Mouse (Mus musculus) macrophage (primary cell): Measurements from ENCODE around the gene Reck. TPM values are rescaled to one million over a fixed set of nuclear protein-coding genes. Genes with fewer than 3 reads are reported as not detected.

Experiments used
- H3K27ac ChIP-seq: fragments of 350-480 bp; formaldehyde crosslinking; 2 replicates; pipeline ENCODE4 v1.9.0; 2021
- H3K36me3 ChIP-seq: fragments of 350-480 bp; formaldehyde crosslinking; 2 replicates; pipeline ENCODE4 v1.9.0; 2021; ENCODE audit errors: inconsistent target
- H3K4me3 ChIP-seq: fragments of 350-480 bp; formaldehyde crosslinking; 2 replicates; pipeline ENCODE4 v1.9.0; 2021; ENCODE audit errors: inconsistent target
- H3K79me2 ChIP-seq: fragments of 350-480 bp; formaldehyde crosslinking; 2 replicates; pipeline ENCODE4 v1.9.0; 2021; ENCODE audit errors: inconsistent target
- WGBS: methylation state at CpG from one replicate; pipeline ENCODE4 v1.1.7; 2026; ENCODE audit warnings: inconsistent platforms; ENCODE audit not compliant: missing documents; 5-methylcytosine and 5-hydroxymethylcytosine counted together
- polyA plus RNA-seq: library from polyadenylated mRNA; stranded (reverse); fragments of 250-400 nt; gene quantifications from 3 replicates; pipeline ENCODE4 v1.2.4, GENCODE M21; 2018; ENCODE audit warnings: inconsistent platforms

The Reck gene
- polyA plus RNA-seq, 1 experiment from 2014 or later, result 0.34 TPM

DNA sequence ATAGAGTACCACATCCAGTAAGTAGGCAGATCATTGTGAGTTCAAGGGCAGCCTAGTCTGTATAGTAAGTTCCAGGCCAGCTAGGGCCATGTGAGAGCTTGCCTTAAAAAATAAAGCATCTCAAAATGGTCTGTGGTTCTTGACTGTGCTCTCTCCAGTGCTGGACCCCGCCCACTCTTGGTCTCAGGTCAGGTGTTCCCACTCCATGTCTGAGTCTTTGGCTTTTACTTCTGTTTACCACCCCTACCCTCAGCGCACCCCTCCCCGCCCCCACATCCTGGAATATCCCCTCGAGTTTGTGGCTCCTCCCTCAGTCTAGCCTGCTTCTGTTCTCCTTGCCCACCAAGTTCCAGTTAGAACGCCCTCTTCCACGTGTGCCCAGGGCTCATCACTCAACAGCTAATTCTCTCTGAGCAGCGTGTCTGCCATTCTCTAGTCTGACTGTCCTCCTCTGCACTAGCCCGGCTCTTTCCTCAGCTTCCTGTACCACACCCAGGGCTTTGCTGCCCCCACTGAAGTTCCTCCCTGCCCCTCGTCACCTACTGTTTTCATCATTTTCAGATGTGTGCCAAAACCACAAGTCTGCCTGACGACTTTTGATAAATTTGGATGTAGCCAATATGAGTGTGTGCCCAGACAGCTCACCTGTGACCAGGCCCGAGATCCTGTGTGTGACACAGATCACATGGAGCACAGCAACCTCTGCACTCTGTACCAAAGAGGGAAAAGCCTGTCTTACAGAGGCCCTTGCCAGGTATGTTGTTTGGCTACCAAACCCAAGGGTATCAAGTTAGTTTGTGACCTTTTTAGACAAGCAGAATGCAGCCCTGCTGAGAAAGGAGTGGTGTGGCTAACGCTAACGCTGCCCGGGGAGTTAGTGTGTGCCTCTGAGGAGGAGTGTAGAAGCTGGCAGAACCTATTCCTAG is 61.7 kb downstream of the Reck start:
- 24% methylated on average over 12 of the region's 14 CpGs for WGBS
- Histone ChIP-seq H3K79me2 (no peaks in the 10 kb centered on the region), H3K27ac (no peak overlapping the region), H3K36me3 (no peaks in the 10 kb centered on the region), H3K4me3 (no peak overlapping the region)

DNA sequence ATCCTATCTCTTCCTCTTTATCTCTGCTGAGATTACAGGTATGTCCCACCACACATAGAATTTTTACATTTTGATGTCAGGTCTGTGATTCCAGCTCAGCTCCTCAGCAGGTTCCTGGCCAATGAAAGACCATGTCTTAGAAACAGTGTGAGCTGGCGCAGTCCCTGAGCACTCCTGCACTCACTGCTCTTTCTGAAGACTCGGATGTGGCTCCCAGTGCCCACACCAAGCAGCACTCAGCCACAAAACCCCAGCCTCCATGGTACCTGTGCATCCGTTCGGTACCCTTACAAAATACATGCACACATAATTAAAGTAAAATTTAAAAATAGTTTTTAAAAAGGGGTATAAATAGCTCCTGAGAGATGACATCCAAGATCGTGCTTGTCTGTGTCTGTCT is 66.0 kb downstream of the Reck start:
- WGBS, result 86% methylated on average over 5 of the region's 5 CpGs
- no peak overlapping the region for H3K4me3 ChIP-seq
- H3K79me2 ChIP-seq, result no peaks in the 10 kb centered on the region
- H3K27ac ChIP-seq, result no peak overlapping the region
- H3K36me3 ChIP-seq, result no peaks in the 10 kb centered on the region

DNA sequence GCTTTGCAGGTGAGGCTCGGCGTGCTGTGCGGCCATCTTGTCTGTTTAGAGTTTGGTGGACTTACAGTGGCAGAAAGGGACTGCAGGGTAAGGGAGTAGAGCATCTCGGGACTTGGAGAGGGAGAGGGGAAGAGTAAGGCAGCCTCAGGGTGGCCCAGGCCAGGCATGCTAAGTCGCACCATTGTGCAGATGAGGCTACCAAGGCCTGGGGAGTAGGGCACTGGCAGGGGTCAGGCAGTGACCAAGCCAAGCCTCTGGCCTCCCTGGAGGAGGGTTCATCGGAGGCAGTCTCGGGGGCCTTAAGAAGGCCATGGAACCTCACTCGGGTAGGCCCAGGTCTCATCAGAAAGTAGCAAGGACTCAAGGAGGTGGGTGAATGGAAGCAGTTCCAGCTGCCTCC is 67.1 kb downstream of the Reck start:
- Histone ChIP-seq H3K4me3 (no peak overlapping the region), H3K79me2 (no peaks in the 10 kb centered on the region), H3K36me3 (no peaks in the 10 kb centered on the region), H3K27ac (no peak overlapping the region)
- 94% methylated on average over 8 of the region's 8 CpGs for WGBS

DNA sequence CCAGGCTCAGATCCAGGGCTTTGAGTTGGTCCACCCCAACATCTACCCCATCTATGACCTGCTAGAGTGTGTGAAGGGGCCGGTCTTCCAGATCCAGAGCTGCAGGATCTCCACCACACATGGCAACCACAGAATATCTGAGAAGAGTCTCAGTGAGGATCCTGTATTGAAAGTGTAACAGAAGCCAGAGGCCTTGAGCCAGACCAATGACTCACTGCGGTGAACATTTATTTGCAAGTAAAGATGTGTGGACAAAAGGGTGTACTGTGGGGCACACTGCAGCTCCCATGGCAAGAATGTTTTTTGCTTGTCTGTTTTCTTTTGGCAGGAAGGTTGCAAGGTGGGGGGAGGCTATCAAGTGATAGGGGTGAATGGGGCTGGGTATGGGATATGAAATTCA is 72.2 kb downstream of the Reck start:
- no peak overlapping the region for H3K27ac ChIP-seq
- H3K36me3 ChIP-seq, result no peaks in the 10 kb centered on the region
- no peaks in the 10 kb centered on the region for H3K79me2 ChIP-seq
- H3K4me3 ChIP-seq, result no peak overlapping the region
- WGBS, result 92% methylated on average over 2 of the region's 2 CpGs

DNA sequence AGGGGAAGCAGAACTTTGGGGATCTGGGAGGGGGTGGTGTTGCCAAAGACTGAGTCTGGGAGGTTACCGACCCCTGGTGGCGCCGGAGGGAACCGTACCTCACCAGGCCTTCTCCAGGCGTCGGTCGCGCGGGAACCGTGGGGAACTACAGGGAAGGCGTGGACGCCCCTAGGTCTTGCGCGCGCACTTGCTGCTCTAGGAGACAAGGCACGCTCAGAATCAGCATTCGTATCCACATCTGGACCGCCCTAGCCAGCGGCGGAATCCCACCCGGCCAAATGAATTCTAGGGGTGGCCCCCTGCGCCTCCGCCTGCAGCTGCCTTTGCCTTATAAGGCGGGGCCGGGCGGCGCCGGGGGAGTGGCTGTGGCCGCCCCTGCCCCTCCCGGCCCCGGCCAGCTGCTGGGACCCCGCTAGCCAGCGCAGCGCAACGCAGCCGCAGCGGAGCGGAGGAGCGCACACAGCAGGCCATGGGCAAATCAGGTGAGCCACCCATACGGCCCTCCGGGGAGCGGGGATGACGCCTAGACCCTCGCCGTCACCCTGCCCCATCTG is 82.0 kb downstream of the Reck start, which contains the start of gene Glipr2:
Gene Glipr2 (plus strand): TSS at position 110 of the 554 bp plus-strand sequence.
- H3K4me3 ChIP-seq, result peak within 1 kb of the TSS; percentile 56
- WGBS, result under 1% methylated on average over 37 of the region's 45 CpGs
- peaks cover 7% of the 10 kb centered on the region; the same call in 1 of the 2 replicates for H3K79me2 ChIP-seq
- no peak within 1 kb of the TSS for H3K27ac ChIP-seq
- no peaks in the 10 kb centered on the region for H3K36me3 ChIP-seq

DNA sequence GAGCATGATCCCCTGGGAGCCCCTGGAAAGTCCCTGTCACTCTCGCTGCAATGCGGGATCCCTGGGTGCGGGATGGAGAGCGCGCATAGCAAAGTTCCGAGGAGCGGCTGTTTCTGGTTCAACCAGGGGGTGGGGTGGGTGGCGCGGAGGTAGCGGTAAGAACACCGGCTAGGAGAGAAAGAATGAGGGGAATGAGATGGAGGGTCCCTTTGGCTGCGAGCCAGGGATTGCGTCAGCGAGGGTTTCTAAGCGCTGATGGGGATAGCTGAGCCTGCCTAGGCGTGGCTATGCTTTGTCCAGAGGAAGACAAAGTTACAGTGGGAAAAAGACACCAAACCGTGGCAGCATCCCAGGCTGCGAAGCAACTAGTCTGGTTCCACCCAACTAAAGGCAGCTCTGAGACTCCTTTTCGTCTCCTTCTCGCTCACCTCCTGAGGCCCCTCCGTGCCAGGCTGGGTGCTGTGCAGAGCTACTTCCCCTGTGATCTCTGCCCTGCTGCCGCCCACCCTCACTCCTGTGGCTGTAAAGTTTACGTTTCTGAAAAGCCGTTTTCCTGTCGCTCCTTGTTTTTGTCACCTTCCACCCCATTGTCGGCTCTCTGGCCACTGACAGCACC is 82.6 kb downstream of the Reck start:
- Histone ChIP-seq H3K36me3 (no peaks in the 10 kb centered on the region), H3K4me3 (peak overlapping the region; percentile 56), H3K79me2 (peaks cover 7% of the 10 kb centered on the region; the same call in 1 of the 2 replicates), H3K27ac (no peak overlapping the region)
- 1% methylated on average over 26 of the region's 26 CpGs for WGBS

DNA sequence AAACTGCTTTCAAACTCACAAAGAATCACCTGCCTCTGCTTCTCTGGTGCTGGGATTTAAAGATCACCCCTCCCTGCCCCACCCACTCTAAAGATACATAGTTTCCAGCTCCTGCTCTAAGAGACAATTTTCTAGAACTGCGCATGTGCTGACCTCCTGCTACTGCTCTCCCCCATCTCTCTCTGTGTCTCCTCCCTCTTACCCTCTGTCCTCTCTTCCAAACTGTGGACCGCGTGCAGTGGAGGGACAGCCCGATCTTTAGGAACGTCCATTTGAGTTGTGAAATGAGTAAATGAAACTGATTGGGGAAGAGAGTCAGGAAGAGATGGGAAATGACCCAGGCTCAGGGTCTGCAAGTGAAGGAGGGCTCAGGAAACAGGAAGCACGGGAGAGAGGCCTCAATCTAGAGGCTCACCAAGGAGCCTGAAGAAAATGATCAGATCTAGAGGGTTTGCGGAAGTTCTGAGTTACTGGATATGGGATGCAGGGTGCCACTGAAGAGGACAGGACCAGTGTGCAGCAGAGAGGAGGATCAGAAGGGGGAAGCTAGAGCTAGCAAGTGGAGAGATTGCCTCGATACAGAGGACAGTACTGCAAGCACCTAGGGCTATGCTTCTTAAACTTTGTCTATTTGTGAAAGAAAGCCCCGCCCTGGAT is 84.3 kb downstream of the Reck start:
- Histone ChIP-seq H3K4me3 (peak overlapping the region; percentile 10; the same call in 1 of the 2 replicates), H3K27ac (peak overlapping the region; percentile 68), H3K36me3 (no peaks in the 10 kb centered on the region), H3K79me2 (peaks cover 7% of the 10 kb centered on the region; the same call in 1 of the 2 replicates)
- WGBS, result 9% methylated on average over 9 of the region's 9 CpGs

DNA sequence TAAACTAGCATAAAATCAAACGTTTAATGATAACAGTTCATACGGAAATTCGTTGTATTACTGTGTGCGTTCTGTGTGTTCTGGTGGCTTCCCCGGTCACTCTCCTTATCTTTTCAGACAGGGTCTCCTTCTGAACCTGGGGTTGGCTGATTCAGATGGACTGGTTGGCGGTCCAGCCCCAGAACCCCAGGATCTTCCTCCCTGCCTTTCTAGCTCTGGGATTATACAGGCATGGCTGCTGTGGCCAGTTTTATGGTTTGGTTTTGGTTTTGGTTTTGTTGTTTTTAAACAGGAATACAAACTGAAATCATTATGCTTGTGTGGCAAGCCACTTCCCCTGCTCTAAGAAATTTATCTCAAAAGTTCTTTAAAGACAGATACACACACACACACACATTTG is 84.9 kb downstream of the Reck start:
- Histone ChIP-seq H3K79me2 (peaks cover 7% of the 10 kb centered on the region; the same call in 1 of the 2 replicates), H3K4me3 (peak overlapping the region; percentile 10; the same call in 1 of the 2 replicates), H3K36me3 (no peaks in the 10 kb centered on the region), H3K27ac (peak overlapping the region; percentile 68)
- WGBS, result 4% methylated on average over 6 of the region's 6 CpGs

DNA sequence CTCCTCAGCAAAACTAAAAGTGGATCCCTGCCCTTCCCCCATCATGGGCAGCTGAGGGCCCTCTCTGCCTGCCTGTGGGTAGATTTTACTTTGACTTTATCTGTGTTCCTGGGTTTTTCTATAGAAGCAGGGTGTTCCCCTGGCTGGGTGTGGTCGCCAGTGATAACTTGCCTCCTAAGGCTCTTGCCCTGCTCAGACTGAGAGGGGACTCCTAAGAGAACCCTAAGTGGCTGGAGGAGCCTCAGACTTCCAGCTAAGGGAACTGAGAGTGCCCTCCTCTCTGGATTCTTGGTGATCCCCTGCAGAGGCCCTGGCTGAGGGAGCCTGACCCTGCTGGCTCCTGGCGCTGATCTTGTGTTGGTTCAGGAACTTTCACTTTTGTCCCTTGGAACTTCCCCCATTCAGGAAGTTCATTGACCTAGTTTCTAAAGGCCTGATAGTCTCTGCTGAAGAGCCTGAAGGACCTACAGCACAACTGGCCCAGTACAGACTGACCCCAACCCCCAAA is 89.0 kb downstream of the Reck start:
- whole genome bisulfite sequencing, result 18% methylated on average over 2 of the region's 2 CpGs
- H3K27ac ChIP-seq, result peak overlapping the region; percentile 72
- H3K4me3 ChIP-seq, result no peak overlapping the region
- no peaks in the 10 kb centered on the region for H3K36me3 ChIP-seq
- H3K79me2 ChIP-seq, result peaks cover 7% of the 10 kb centered on the region; the same call in 1 of the 2 replicates

DNA sequence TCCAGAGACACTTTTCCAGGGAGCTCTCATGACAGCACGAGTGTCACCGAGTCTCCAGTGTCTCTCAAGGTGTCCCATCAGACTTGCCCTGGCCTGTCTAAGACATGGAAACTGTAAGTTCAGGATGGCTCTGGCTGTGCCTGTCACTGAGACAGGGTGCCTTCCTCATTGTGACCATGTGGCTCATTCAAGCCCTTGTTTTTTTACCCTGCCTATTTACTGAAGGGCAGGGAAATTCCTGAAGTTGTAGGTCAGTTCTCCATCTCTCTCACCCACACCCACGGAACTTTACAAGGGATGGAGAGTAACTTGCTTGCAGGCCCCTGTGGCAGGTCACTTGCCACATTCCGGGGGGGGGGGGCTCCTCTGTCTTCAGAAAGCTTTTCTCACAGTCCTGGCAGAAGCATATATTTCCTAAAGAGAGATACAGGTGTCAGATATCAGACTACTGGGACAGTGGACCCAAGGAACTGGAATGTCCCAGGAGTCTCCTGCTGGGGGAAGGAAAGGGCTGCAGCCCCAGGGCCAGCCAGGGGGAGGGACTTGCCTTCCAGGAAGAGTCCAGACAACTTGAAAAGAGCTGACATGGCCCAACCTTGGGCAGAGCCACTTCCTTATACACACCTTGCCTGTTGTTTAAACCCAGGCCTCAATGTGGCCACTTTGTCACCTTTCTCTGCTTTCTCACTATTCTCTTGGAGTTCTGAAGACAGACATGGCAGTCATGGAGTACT is 89.8 kb downstream of the Reck start:
- Histone ChIP-seq H3K36me3 (no peaks in the 10 kb centered on the region), H3K4me3 (no peak overlapping the region), H3K79me2 (peaks cover 7% of the 10 kb centered on the region; the same call in 1 of the 2 replicates), H3K27ac (peak overlapping the region; percentile 72)
- WGBS, result 76% methylated on average over 4 of the region's 4 CpGs

DNA sequence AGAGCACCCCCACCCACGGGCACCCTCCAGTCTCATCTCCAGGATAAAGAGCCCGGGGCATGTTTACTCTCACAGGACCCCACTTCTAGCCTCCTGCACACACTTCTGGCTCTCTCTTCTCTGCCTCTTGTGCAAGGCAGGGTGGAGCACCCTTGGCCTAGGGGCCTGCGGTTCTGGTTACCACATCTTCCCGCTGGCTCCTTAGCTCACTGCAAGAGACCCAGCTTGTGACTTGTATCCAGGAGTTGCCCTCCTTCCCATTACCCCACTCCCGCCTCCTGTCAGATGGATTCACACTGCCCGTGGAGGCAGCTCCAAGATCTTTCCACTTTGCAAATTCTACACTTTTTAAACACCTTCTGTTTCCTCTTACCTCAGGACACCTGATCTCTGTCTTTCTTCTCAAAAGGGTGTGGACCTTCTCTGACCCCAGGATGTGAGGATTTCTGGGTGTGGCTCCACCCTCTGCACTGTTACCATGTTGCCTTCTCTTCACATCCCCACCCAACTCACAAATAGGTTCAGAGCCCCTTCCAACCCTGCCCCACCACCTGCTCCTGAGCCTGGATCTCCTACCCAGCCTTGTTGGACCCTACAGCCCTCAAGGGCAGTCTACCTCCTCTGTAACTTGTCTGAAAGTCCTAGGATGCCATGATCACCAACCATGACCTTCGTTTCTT is 90.7 kb downstream of the Reck start:
- H3K79me2 ChIP-seq, result peaks cover 7% of the 10 kb centered on the region; the same call in 1 of the 2 replicates
- peak overlapping the region; percentile 72; the same call in 1 of the 2 replicates for H3K27ac ChIP-seq
- no peaks in the 10 kb centered on the region for H3K36me3 ChIP-seq
- no peak overlapping the region for H3K4me3 ChIP-seq
- 52% methylated on average over 7 of the region's 7 CpGs for WGBS

DNA sequence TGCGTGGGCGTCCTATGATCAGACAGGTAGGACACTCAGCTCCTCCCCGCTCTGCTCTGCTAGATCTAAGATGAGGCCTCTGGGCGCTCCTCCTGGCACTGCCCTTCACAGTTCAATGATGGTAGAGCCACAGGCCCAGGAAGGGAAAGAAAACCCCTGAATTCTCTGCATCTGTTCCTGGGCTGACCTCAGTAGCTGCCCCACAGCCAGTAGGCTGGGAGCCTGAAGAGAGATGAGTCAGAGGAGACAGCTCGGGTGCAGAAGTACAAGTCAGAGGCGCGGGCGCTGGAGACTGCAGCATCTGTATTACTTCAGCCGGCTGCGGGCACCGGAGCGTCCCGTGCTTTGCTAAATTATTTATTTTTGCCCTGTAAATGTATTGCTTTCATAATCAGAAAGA is 93.3 kb downstream of the Reck start:
- H3K4me3 ChIP-seq, result no peak overlapping the region
- no peak overlapping the region for H3K27ac ChIP-seq
- WGBS, result 76% methylated on average over 13 of the region's 13 CpGs
- H3K79me2 ChIP-seq, result no peaks in the 10 kb centered on the region
- H3K36me3 ChIP-seq, result no peaks in the 10 kb centered on the region

DNA sequence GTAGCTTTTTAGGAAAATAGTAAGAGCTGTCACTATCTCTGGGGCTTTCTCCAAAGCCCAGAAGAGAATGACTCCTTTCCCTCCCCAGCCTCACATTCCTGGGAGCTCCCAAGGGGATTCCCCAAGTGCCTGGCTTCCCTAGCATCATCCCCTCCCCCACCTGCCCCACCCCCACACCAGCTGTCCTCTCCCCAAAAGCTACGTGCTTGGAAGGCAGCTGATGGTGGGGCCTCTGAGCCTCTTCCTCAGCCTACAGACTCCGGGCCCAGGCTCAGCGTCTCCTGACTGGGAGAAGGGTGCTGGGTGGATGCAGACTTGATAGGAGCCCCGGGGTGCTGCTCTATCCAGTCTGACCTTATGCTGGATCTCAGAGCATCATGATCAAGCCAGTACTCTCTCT is 94.0 kb downstream of the Reck start:
- 83% methylated on average over 4 of the region's 4 CpGs for WGBS
- H3K79me2 ChIP-seq, result no peaks in the 10 kb centered on the region
- no peak overlapping the region for H3K27ac ChIP-seq
- H3K36me3 ChIP-seq, result no peaks in the 10 kb centered on the region
- no peak overlapping the region for H3K4me3 ChIP-seq
